Comparison of ENCODE assay signal across 9 mouse cellular contexts in genomic region chr9:105988096-105988495, GRCm38 (mm10). TPM values are rescaled to one million over a fixed set of nuclear protein-coding genes. Genes with fewer than 3 reads are reported as not detected.
DNase-seq lines count a peak whose midpoint lies in the region; ATAC-seq and TF ChIP-seq lines count a peak whose summit lies in the region.
"Had no signal": no experiment of that assay in that cellular context is flagged by ENCODE, and none has a peak within 500 bp of the region (broad histone marks: within the 10 kb centered on the region; RNA-seq: fewer than 3 reads in every experiment).

No protein-coding gene starts in this region.

- H3K4me3 ChIP-seq in hindbrain, postnatal 0 days (ENCODE audit: low read length): no peak overlapping the region
- H3K4me3 ChIP-seq: erythroblast, embryonic 14.5 days had no signal

- no peaks in the 10 kb centered on the region for H3K27me3 ChIP-seq in hindbrain, postnatal 0 days (ENCODE audit: insufficient read depth, low read length)

- ATAC-seq in hindbrain, postnatal 0 days: no peak

- no peak overlapping the region for H3K27ac ChIP-seq in hindbrain, postnatal 0 days

- no peaks in the 10 kb centered on the region for H3K4me1 ChIP-seq in hindbrain, postnatal 0 days (ENCODE audit: insufficient read depth, low read length)

- no peak overlapping the region for H3K4me2 ChIP-seq in hindbrain, postnatal 0 days (ENCODE audit: low read depth, low read length)

- peak; percentile 83 for TF ChIP-seq CTCF in hindbrain, postnatal 0 days (IDR thresholded peaks at IDR 0.05; ENCODE audit: low read depth)

- peak; percentile 17 to 37 for DNase-seq in cerebellum, postnatal 14 days
- DNase-seq in cerebellum, adult 11-12 months: no peak
- DNase-seq in layer of hippocampus, adult 9-11 months: peak; percentile 18
- DNase-seq in layer of hippocampus, postnatal 25 days (ENCODE audit: extremely low spot score in 1 of 2, low spot score in 1 of 2): no peak
- DNase-seq in ES-CJ7 (ENCODE audit: low read depth, low spot score): peak; percentile 46
- peak; percentile 64 for DNase-seq in hindbrain, postnatal 0 days (ENCODE audit: low spot score)
- no peak for DNase-seq in spleen, postnatal 4 days (ENCODE audit: low spot score in 2 of 2)
- DNase-seq in adrenal gland, postnatal 36 days: no peak

- 50% methylated on average over 8 of the region's 8 CpGs for WGBS in hindbrain, postnatal 0 days

- no peaks in the 10 kb centered on the region for H3K36me3 ChIP-seq in hindbrain, postnatal 0 days (ENCODE audit: insufficient read depth, low read length)

- no peak overlapping the region for H3K9ac ChIP-seq in hindbrain, postnatal 0 days (replicated peaks; ENCODE audit: low read length)

- no peaks in the 10 kb centered on the region for H3K9me3 ChIP-seq in hindbrain, postnatal 0 days (ENCODE audit: low read length)

RNA-seq across cellular contexts. Expression of gene Col6a5, which starts 27.7 kb away (rescaled TPM):
- total RNA-seq in layer of hippocampus, postnatal 25 days (2021): under 1 TPM; 0.40 to 0.54 TPM
- 0.32 and 1.5 TPM in 2 replicates for total RNA-seq in hindbrain, postnatal 0 days (2014; rRNA removed)
- polyA plus RNA-seq in hindbrain, postnatal 0 days (2015; fragmentation: Nextera tagmentation; extraction: Ambion mirVana): 0.13 and 0.39 TPM in 2 replicates
- 1 to 10 TPM; 3.3 to 6.9 TPM for total RNA-seq in adrenal gland, postnatal 36 days (2021)
- polyA plus RNA-seq: erythroblast, embryonic 14.5 days had no signal

Comparison
In these comparisons a context has a peak if more than half of its experiments do, and no peak if none do; other contexts are left out.
1. DNase-seq: peak in cerebellum, postnatal 14 days (2 of 2), layer of hippocampus, adult 9-11 months (single experiment), ES-CJ7 (single experiment) and hindbrain, postnatal 0 days (single experiment); none in cerebellum, adult 11-12 months (single experiment), layer of hippocampus, postnatal 25 days (0 of 2), spleen, postnatal 4 days (0 of 2) and adrenal gland, postnatal 36 days (0 of 2).